Mouse (Mus musculus): ENCODE data around the gene Leprot. TPM values are rescaled to one million over a fixed set of nuclear protein-coding genes. Genes with fewer than 3 reads are reported as not detected.

Leprot gene
- polyA plus RNA-seq, 1 experiment from 2014 or later = 72.1 TPM

GRCm38 (mm10) chr4:101637472-101637871 lies 10.0 kb upstream of the Leprot start:
- H3K27me3 ChIP-seq (ENCODE audit: control insufficient read depth, insufficient read depth, low read length) = no peaks in the 10 kb centered on the region
- H3K27ac ChIP-seq (ENCODE audit: low read depth, low read length) = no peak overlapping the region
- 93% methylated on average over 1 of the region's 1 CpGs for WGBS
- ATAC-seq (ENCODE audit: low read depth) = no peak
- H3K4me2 ChIP-seq (ENCODE audit: low read depth, low read length) = no peak overlapping the region
- H3K9ac ChIP-seq (replicated peaks; ENCODE audit: low read depth, low read length) = no peak overlapping the region
- H3K4me1 ChIP-seq (ENCODE audit: control insufficient read depth, insufficient read depth, low read length) = no peaks in the 10 kb centered on the region
- no peak overlapping the region for H3K4me3 ChIP-seq (ENCODE audit: low read depth, low read length)
- H3K36me3 ChIP-seq (ENCODE audit: control insufficient read depth, insufficient read depth, low read length) = peaks cover 10% of the 10 kb centered on the region; the same call in 1 of the 2 replicates
- H3K9me3 ChIP-seq (ENCODE audit: control insufficient read depth, low read length) = no peaks in the 10 kb centered on the region

GRCm38 (mm10) chr4:101640631-101641030 lies 6.9 kb upstream of the Leprot start:
- no peak overlapping the region for H3K4me3 ChIP-seq (ENCODE audit: low read depth, low read length)
- peaks cover 5% of the 10 kb centered on the region; the same call in 1 of the 2 replicates for H3K36me3 ChIP-seq (ENCODE audit: control insufficient read depth, insufficient read depth, low read length)
- ATAC-seq (ENCODE audit: low read depth) = no peak
- no peaks in the 10 kb centered on the region for H3K4me1 ChIP-seq (ENCODE audit: control insufficient read depth, insufficient read depth, low read length)
- no peak overlapping the region for H3K4me2 ChIP-seq (ENCODE audit: low read depth, low read length)
- no peaks in the 10 kb centered on the region for H3K27me3 ChIP-seq (ENCODE audit: control insufficient read depth, insufficient read depth, low read length)
- H3K27ac ChIP-seq (ENCODE audit: low read depth, low read length) = no peak overlapping the region
- H3K9me3 ChIP-seq (ENCODE audit: control insufficient read depth, low read length) = no peaks in the 10 kb centered on the region
- no peak overlapping the region for H3K9ac ChIP-seq (replicated peaks; ENCODE audit: low read depth, low read length)
- WGBS = 74% methylated on average over 5 of the region's 5 CpGs

- Histone ChIP-seq H3K27ac (ENCODE audit: low read depth, low read length) (no peak overlapping the region), H3K9ac (replicated peaks; ENCODE audit: low read depth, low read length) (no peak overlapping the region), H3K9me3 (ENCODE audit: control insufficient read depth, low read length) (no peaks in the 10 kb centered on the region), H3K36me3 (ENCODE audit: control insufficient read depth, insufficient read depth, low read length) (peaks cover 5% of the 10 kb centered on the region; the same call in 1 of the 2 replicates), H3K4me2 (ENCODE audit: low read depth, low read length) (no peak overlapping the region), H3K27me3 (ENCODE audit: control insufficient read depth, insufficient read depth, low read length) (no peaks in the 10 kb centered on the region), H3K4me1 (ENCODE audit: control insufficient read depth, insufficient read depth, low read length) (no peaks in the 10 kb centered on the region), H3K4me3 (ENCODE audit: low read depth, low read length) (no peak overlapping the region)
- ATAC-seq (ENCODE audit: low read depth) = no peak
- WGBS = 82% methylated on average over 6 of the region's 6 CpGs
Observed at GRCm38 (mm10) chr4:101642708-101643107, 4.8 kb upstream of the Leprot start.

- no peak overlapping the region for H3K4me2 ChIP-seq (ENCODE audit: low read depth, low read length)
- H3K36me3 ChIP-seq (ENCODE audit: control insufficient read depth, insufficient read depth, low read length) = peaks cover 3% of the 10 kb centered on the region; the same call in 1 of the 2 replicates
- H3K4me1 ChIP-seq (ENCODE audit: control insufficient read depth, insufficient read depth, low read length) = no peaks in the 10 kb centered on the region
- H3K27ac ChIP-seq (ENCODE audit: low read depth, low read length) = no peak overlapping the region
- ATAC-seq (ENCODE audit: low read depth) = no peak
- H3K4me3 ChIP-seq (ENCODE audit: low read depth, low read length) = no peak overlapping the region
- 86% methylated on average over 4 of the region's 4 CpGs for WGBS
- no peaks in the 10 kb centered on the region for H3K27me3 ChIP-seq (ENCODE audit: control insufficient read depth, insufficient read depth, low read length)
- H3K9me3 ChIP-seq (ENCODE audit: control insufficient read depth, low read length) = no peaks in the 10 kb centered on the region
- no peak overlapping the region for H3K9ac ChIP-seq (replicated peaks; ENCODE audit: low read depth, low read length)
Observed at GRCm38 (mm10) chr4:101643216-101643615, 4.3 kb upstream of the Leprot start.

- peak overlapping the region; percentile 54 for H3K4me2 ChIP-seq (ENCODE audit: low read depth, low read length)
- H3K36me3 ChIP-seq (ENCODE audit: control insufficient read depth, insufficient read depth, low read length) = no peaks in the 10 kb centered on the region
- ATAC-seq (ENCODE audit: low read depth) = no peak; the same call in 1 of the 2 replicates
- no peaks in the 10 kb centered on the region for H3K27me3 ChIP-seq (ENCODE audit: control insufficient read depth, insufficient read depth, low read length)
- H3K27ac ChIP-seq (ENCODE audit: low read depth, low read length) = peak overlapping the region; percentile 74
- no peaks in the 10 kb centered on the region for H3K9me3 ChIP-seq (ENCODE audit: control insufficient read depth, low read length)
- peak overlapping the region; percentile 85 for H3K4me3 ChIP-seq (ENCODE audit: low read depth, low read length)
- peaks cover 9% of the 10 kb centered on the region; the same call in 1 of the 2 replicates for H3K4me1 ChIP-seq (ENCODE audit: control insufficient read depth, insufficient read depth, low read length)
- 1% methylated on average over 8 of the region's 8 CpGs for WGBS
- peak overlapping the region; percentile 35; the same call in 1 of the 2 replicates for H3K9ac ChIP-seq (replicated peaks; ENCODE audit: low read depth, low read length)
Observed at GRCm38 (mm10) chr4:101646857-101647195, 692 bp upstream of the Leprot start.

- H3K4me2 ChIP-seq (ENCODE audit: low read depth, low read length) = peak overlapping the region; percentile 58
- peak overlapping the region; percentile 85 for H3K4me3 ChIP-seq (ENCODE audit: low read depth, low read length)
- peak overlapping the region; percentile 93 for H3K27ac ChIP-seq (ENCODE audit: low read depth, low read length)
- no peaks in the 10 kb centered on the region for H3K9me3 ChIP-seq (ENCODE audit: control insufficient read depth, low read length)
- H3K9ac ChIP-seq (replicated peaks; ENCODE audit: low read depth, low read length) = peak overlapping the region; percentile 90
- no peak; the same call in 1 of the 2 replicates for ATAC-seq (ENCODE audit: low read depth)
- H3K27me3 ChIP-seq (ENCODE audit: control insufficient read depth, insufficient read depth, low read length) = no peaks in the 10 kb centered on the region
- under 1% methylated on average over 20 of the region's 20 CpGs for WGBS
- H3K4me1 ChIP-seq (ENCODE audit: control insufficient read depth, insufficient read depth, low read length) = peaks cover 9% of the 10 kb centered on the region; the same call in 1 of the 2 replicates
- H3K36me3 ChIP-seq (ENCODE audit: control insufficient read depth, insufficient read depth, low read length) = no peaks in the 10 kb centered on the region
Observed at GRCm38 (mm10) chr4:101647976-101648642, 591 bp downstream of the Leprot start.

- Histone ChIP-seq H3K27ac (ENCODE audit: low read depth, low read length) (peak overlapping the region; percentile 93; the same call in 1 of the 2 replicates), H3K4me2 (ENCODE audit: low read depth, low read length) (peak overlapping the region; percentile 58), H3K27me3 (ENCODE audit: control insufficient read depth, insufficient read depth, low read length) (no peaks in the 10 kb centered on the region), H3K9ac (replicated peaks; ENCODE audit: low read depth, low read length) (no peak overlapping the region), H3K4me3 (ENCODE audit: low read depth, low read length) (peak overlapping the region; percentile 85), H3K36me3 (ENCODE audit: control insufficient read depth, insufficient read depth, low read length) (no peaks in the 10 kb centered on the region), H3K4me1 (ENCODE audit: control insufficient read depth, insufficient read depth, low read length) (peaks cover 9% of the 10 kb centered on the region; the same call in 1 of the 2 replicates), H3K9me3 (ENCODE audit: control insufficient read depth, low read length) (no peaks in the 10 kb centered on the region)
- 76% methylated on average over 1 of the region's 1 CpGs for WGBS
- no peak for ATAC-seq (ENCODE audit: low read depth)
Observed at GRCm38 (mm10) chr4:101648745-101649144, 1.2 kb downstream of the Leprot start.

- Histone ChIP-seq H3K4me3 (ENCODE audit: low read depth, low read length) (no peak overlapping the region), H3K27ac (ENCODE audit: low read depth, low read length) (no peak overlapping the region), H3K4me1 (ENCODE audit: control insufficient read depth, insufficient read depth, low read length) (peaks cover 9% of the 10 kb centered on the region; the same call in 1 of the 2 replicates), H3K9me3 (ENCODE audit: control insufficient read depth, low read length) (no peaks in the 10 kb centered on the region), H3K36me3 (ENCODE audit: control insufficient read depth, insufficient read depth, low read length) (peaks cover 2% of the 10 kb centered on the region; the same call in 1 of the 2 replicates), H3K4me2 (ENCODE audit: low read depth, low read length) (no peak overlapping the region), H3K9ac (replicated peaks; ENCODE audit: low read depth, low read length) (no peak overlapping the region), H3K27me3 (ENCODE audit: control insufficient read depth, insufficient read depth, low read length) (no peaks in the 10 kb centered on the region)
- 87% methylated on average over 2 of the region's 2 CpGs for WGBS
- no peak for ATAC-seq (ENCODE audit: low read depth)
Observed at GRCm38 (mm10) chr4:101650961-101651360, 3.4 kb downstream of the Leprot start.

GRCm38 (mm10) chr4:101654256-101654655 lies 6.7 kb downstream of the Leprot start:
- no peaks in the 10 kb centered on the region for H3K4me1 ChIP-seq (ENCODE audit: control insufficient read depth, insufficient read depth, low read length)
- H3K4me2 ChIP-seq (ENCODE audit: low read depth, low read length) = no peak overlapping the region
- H3K36me3 ChIP-seq (ENCODE audit: control insufficient read depth, insufficient read depth, low read length) = peaks cover 3% of the 10 kb centered on the region; the same call in 1 of the 2 replicates
- 84% methylated on average over 6 of the region's 6 CpGs for WGBS
- no peak overlapping the region for H3K9ac ChIP-seq (replicated peaks; ENCODE audit: low read depth, low read length)
- no peak for ATAC-seq (ENCODE audit: low read depth)
- H3K27me3 ChIP-seq (ENCODE audit: control insufficient read depth, insufficient read depth, low read length) = no peaks in the 10 kb centered on the region
- H3K9me3 ChIP-seq (ENCODE audit: control insufficient read depth, low read length) = no peaks in the 10 kb centered on the region
- no peak overlapping the region for H3K4me3 ChIP-seq (ENCODE audit: low read depth, low read length)
- no peak overlapping the region for H3K27ac ChIP-seq (ENCODE audit: low read depth, low read length)

Measured in neural tube, embryonic 14.5 days (tissue).